Mouse (Mus musculus): ENCODE results near the gene Serpina12. TPM values are rescaled to one million over a fixed set of nuclear protein-coding genes. Genes with fewer than 3 reads are reported as not detected.
A peak's percentile ranks its signal among the peaks of the same experiment; 100 is the strongest.

Serpina12 gene
- polyA plus RNA-seq, 1 experiment: 0.12 TPM

DNA sequence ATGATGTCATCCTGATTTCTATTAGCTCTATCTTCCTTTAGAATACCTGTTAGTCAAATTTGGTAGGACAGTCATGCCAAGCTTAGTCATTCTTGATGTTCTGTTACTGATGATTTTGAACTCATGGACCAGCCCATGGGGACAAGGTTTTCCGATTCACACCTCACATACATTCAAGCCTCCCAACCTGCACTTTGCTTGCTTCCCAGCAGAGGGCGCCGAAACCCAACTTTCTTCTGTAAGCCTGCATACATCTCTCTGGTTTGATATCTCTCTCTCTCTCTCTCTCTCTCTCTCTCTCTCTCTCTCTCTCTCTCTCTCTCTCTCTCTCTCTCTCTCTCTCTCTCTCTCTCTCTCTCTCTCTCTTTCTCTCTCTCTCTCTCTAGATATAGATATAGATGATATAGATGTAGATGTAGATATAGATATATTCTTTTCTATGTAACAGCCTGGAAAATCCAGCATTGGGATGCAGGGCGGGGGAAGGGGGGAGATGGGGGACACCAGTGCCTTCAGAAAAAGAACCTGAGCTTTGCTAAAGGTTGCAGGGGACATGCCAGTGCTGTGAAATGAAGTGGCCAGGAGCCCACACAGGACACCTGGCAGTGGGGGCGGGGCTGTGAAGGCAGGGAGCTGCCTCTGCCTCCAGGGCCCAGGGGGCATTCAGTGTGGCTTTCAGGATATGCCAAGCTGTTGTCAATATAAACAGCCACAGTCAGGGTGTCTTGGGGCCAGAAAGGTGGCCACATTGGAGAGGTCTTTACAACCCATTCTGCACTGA, 48.8 kb downstream of the Serpina12 start:
- no peak overlapping the region for H3K4me3 ChIP-seq (replicated peaks; ENCODE audit: extremely low read depth, low read depth, low read length)
- DNase-seq: peak; percentile 70
- WGBS: 34% methylated on average over 5 of the region's 5 CpGs
- no peaks in the 10 kb centered on the region for H3K4me1 ChIP-seq (ENCODE audit: control insufficient read depth, insufficient read depth, low read length)
- TF ChIP-seq CTCF (IDR thresholded peaks at IDR 0.05; ENCODE audit: insufficient read depth, low read length) (peak; percentile 92), POLR2A (IDR thresholded peaks at IDR 0.05; ENCODE audit: borderline replicate concordance, extremely low read depth, low read depth, low read length) (no peak)

DNA sequence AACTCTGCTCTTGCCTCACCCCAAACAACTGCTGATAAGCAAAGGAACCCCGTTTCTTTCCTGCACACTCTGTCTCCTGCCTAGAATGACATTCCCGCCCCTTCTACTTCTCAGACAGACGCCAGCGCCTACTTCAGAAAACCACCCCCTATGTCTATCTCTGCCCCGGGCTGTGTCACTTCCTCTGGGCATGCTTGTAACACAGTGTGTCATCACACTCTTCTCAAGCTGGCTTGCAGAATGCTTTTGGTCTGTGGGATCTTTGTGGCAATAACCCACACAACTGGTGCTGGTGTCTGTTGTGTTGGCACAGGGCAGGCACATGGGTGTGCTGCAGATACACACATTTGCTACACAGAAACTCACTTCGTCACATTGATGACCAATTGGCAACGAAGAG, 51.3 kb downstream of the Serpina12 start:
- H3K4me1 ChIP-seq (ENCODE audit: control insufficient read depth, insufficient read depth, low read length): no peaks in the 10 kb centered on the region
- 48% methylated on average over 7 of the region's 7 CpGs for WGBS
- DNase-seq: no peak
- H3K4me3 ChIP-seq (replicated peaks; ENCODE audit: extremely low read depth, low read depth, low read length): no peak overlapping the region
- TF ChIP-seq POLR2A (IDR thresholded peaks at IDR 0.05; ENCODE audit: borderline replicate concordance, extremely low read depth, low read depth, low read length) (no peak), CTCF (IDR thresholded peaks at IDR 0.05; ENCODE audit: insufficient read depth, low read length) (no peak)

DNA sequence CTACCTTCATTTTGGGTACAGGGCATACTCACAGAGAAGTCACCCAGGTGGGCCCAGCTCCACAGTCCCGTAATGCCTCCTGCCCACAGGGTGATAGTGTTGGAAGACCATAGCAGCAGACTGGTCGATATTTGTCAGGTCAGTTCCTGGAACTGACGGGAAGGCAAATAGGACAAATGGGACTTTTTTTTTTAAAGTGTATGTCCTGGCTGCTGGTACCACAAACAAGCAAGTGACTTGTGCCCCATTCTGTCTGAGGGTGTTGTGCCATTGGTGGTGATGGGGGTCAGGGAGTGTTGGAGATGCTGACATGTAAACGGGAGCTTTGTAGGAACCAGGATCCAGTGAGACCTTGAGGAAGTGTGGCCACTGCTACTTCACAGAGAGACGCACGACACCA, 54.4 kb downstream of the Serpina12 start, which contains the start of gene Serpina11:
Gene Serpina11 (minus strand): TSS at position 101 of the 400 bp plus-strand sequence.
- DNase-seq: no peak
- TF ChIP-seq CTCF (IDR thresholded peaks at IDR 0.05; ENCODE audit: insufficient read depth, low read length) (no peak), POLR2A (IDR thresholded peaks at IDR 0.05; ENCODE audit: borderline replicate concordance, extremely low read depth, low read depth, low read length) (no peak)
- no peaks in the 10 kb centered on the region for H3K4me1 ChIP-seq (ENCODE audit: control insufficient read depth, insufficient read depth, low read length)
- 76% methylated on average over 6 of the region's 6 CpGs for WGBS
- no peak within 1 kb of the TSS for H3K4me3 ChIP-seq (replicated peaks; ENCODE audit: extremely low read depth, low read depth, low read length)

DNA sequence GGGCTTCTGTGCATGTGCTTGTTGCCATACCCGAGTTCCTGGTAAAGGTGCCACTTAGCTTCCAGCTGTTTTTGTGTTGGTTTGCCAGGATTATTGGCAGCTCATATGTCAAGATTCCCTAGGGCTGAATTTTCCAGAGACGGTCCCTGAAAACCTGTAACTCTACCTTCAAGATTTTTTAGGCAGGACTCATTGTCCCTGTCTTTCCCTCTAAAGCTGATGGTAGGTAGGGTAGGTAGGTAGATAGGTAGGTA, 54.8 kb downstream of the Serpina12 start:
- whole genome bisulfite sequencing: 59% methylated on average over 2 of the region's 2 CpGs
- H3K4me3 ChIP-seq (replicated peaks; ENCODE audit: extremely low read depth, low read depth, low read length): no peak overlapping the region
- no peak for DNase-seq
- TF ChIP-seq POLR2A (IDR thresholded peaks at IDR 0.05; ENCODE audit: borderline replicate concordance, extremely low read depth, low read depth, low read length) (no peak), CTCF (IDR thresholded peaks at IDR 0.05; ENCODE audit: insufficient read depth, low read length) (no peak)
- no peaks in the 10 kb centered on the region for H3K4me1 ChIP-seq (ENCODE audit: control insufficient read depth, insufficient read depth, low read length)

DNA sequence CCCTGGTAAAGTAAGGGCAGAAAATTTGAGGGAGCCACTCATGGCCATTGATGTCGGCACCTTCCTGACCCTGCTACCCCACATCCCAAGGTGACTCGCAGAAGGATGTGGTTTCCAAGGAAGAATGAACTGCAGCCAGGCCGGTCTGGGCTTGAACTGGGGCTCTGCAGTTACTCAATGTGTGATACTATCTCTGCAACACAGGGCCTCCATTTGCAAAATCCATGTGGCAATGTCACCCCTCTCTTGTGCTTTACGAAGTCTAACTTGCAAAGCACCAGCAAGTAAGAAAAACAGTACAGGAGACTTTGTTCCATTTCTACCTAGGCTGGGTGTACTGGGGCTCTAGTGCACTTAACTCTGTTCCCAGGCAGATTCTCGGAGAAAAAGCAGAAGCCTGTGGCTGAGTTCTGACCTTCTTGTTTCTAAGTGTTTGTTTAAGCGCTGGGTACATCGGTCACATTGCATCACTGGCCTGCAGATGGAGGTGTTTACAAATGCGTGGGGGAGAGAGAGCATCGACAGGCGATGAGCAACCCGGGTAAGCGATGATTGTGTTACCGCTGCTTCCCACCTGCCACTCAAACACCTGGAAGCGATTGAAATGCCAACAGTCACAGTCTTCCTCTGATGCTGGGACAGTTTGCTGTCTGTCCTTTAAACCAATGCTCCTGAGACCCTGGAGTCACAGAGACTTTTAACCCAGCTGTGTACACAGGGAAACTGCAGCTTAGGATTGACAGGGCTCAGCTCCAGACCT, 55.3 kb downstream of the Serpina12 start:
- WGBS: 30% methylated on average over 14 of the region's 14 CpGs
- Histone ChIP-seq H3K4me3 (replicated peaks; ENCODE audit: extremely low read depth, low read depth, low read length) (no peak overlapping the region), H3K4me1 (ENCODE audit: control insufficient read depth, insufficient read depth, low read length) (no peaks in the 10 kb centered on the region)
- DNase-seq: no peak
- no peak for TF ChIP-seq POLR2A (IDR thresholded peaks at IDR 0.05; ENCODE audit: borderline replicate concordance, extremely low read depth, low read depth, low read length)
- TF ChIP-seq CTCF (IDR thresholded peaks at IDR 0.05; ENCODE audit: insufficient read depth, low read length): no peak

DNA sequence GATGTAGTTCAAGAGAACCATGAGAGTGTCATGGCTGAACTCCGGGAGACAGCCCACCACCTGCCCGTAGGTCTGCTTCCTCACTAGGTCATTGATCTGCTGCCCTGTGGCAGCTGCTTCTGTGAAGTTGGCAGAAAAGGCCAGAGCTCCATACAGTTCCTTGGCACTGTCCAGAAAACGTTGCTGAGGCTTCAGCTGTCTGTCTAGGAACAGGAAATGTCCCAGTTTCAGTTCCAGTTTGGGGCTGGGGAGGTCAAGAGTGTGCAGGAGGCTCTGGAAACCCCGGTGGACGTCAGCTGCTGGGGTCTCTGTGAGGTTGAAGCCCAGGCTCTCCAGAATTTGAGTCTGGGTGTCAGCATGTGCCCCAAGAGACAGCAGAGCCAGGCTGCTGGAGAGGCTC, 58.4 kb downstream of the Serpina12 start:
- no peak for DNase-seq
- WGBS: 43% methylated on average over 5 of the region's 5 CpGs
- Histone ChIP-seq H3K4me1 (ENCODE audit: control insufficient read depth, insufficient read depth, low read length) (no peaks in the 10 kb centered on the region), H3K4me3 (replicated peaks; ENCODE audit: extremely low read depth, low read depth, low read length) (no peak overlapping the region)
- no peak for TF ChIP-seq POLR2A (IDR thresholded peaks at IDR 0.05; ENCODE audit: borderline replicate concordance, extremely low read depth, low read depth, low read length)
- TF ChIP-seq CTCF (IDR thresholded peaks at IDR 0.05; ENCODE audit: insufficient read depth, low read length): no peak

DNA sequence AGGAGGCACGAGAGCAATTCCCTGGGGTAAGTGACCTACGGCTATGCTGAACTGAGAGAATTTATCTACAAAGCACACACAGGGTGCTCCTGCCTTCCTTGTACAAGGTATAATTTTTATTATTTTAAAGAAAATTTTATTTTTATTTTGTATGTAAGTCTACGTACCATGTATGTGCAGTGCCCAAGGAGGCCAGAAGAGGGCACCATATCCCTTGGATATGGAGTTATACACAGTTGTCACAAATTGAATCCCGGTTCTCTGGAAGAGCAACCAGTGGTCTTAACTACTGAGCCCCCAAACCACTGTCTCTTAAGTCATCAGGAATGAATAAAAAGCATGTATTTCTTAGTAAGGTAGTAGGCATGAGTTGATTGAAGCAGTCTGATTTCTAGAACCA, 59.3 kb downstream of the Serpina12 start:
- 55% methylated on average over 4 of the region's 4 CpGs for WGBS
- DNase-seq: no peak
- Histone ChIP-seq H3K4me1 (ENCODE audit: control insufficient read depth, insufficient read depth, low read length) (no peaks in the 10 kb centered on the region), H3K4me3 (replicated peaks; ENCODE audit: extremely low read depth, low read depth, low read length) (no peak overlapping the region)
- TF ChIP-seq CTCF (IDR thresholded peaks at IDR 0.05; ENCODE audit: insufficient read depth, low read length): 0 out of 2 replicates have a peak, but pooled peaks have one; percentile 12
- TF ChIP-seq POLR2A (IDR thresholded peaks at IDR 0.05; ENCODE audit: borderline replicate concordance, extremely low read depth, low read depth, low read length): no peak

DNA sequence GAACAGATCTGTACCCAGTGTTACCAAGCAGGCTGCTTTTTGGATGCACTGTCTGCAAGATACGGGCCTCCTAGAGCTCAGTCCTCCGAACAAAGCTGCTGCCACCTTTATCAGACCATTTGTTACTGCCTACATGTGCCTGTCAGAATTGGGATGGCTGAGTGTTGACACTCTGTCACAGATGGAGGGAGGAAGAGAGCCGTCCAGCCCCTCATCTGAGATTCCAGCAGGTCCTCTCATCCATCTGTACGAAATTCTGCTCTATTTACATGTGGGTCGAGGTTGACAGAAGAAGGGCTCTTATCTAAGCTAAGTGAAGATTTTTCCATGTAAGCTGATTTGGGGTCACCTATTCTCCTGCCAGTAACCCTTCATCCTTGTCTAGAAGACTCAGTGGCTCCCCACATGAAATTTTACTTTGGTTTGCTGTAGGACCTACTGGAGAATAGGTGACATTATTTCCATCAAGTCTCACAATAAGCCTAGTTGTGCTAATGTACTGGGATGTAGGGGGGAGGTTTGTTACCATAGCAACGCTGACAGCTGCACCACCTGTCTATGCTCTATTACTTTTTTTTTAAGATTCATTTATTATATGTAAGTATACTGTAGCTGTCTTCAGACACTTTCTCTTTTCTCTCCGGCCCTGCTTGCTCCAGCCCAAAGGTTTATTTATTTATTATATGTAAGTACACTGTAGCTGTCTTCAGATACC, 62.4 kb downstream of the Serpina12 start:
- no peak overlapping the region for H3K4me3 ChIP-seq (replicated peaks; ENCODE audit: extremely low read depth, low read depth, low read length)
- TF ChIP-seq POLR2A (IDR thresholded peaks at IDR 0.05; ENCODE audit: borderline replicate concordance, extremely low read depth, low read depth, low read length) (no peak), CTCF (IDR thresholded peaks at IDR 0.05; ENCODE audit: insufficient read depth, low read length) (no peak)
- no peaks in the 10 kb centered on the region for H3K4me1 ChIP-seq (ENCODE audit: control insufficient read depth, insufficient read depth, low read length)
- WGBS: 48% methylated on average over 7 of the region's 7 CpGs
- DNase-seq: no peak

Other genes with a start within 250 kb of the Serpina12 start
- gene Serpina1b, start 214.1 kb downstream of the Serpina12 start, polyA plus RNA-seq (2012; rRNA removed): 1.1 and 5.0 TPM in 2 replicates
- gene Serpina1a, start 180.9 kb downstream of the Serpina12 start, polyA plus RNA-seq (2012; rRNA removed): 0.75 and 2.3 TPM in 2 replicates
- 2.0 and 6.3 TPM in 2 replicates for gene Serpina1c, start 139.6 kb downstream of the Serpina12 start, polyA plus RNA-seq (2012; rRNA removed)
- 1.8 and 2.9 TPM in 2 replicates for gene Serpina1e, start 85.5 kb downstream of the Serpina12 start, polyA plus RNA-seq (2012; rRNA removed)
- 0.15 TPM in 1 of 2 replicates, not detected in the other for gene Serpina11, start 54.5 kb downstream of the Serpina12 start, polyA plus RNA-seq (2012; rRNA removed)
- gene Serpina9, start 30.7 kb downstream of the Serpina12 start, polyA plus RNA-seq (2012; rRNA removed): 1.4 and 2.7 TPM in 2 replicates
- not detected in 2 replicates for gene Serpina5, start 56.7 kb upstream of the Serpina12 start, polyA plus RNA-seq (2012; rRNA removed)
- not detected in 2 replicates for gene Serpina3a, start 68.3 kb upstream of the Serpina12 start, polyA plus RNA-seq (2012; rRNA removed)
- gene Serpina3b, start 83.6 kb upstream of the Serpina12 start, polyA plus RNA-seq (2012; rRNA removed): 0.15 TPM in 1 of 2 replicates, not detected in the other
- 7.3 and 12.0 TPM in 2 replicates for gene Serpina3c, start 109.4 kb upstream of the Serpina12 start, polyA plus RNA-seq (2012; rRNA removed)
- 1.3 and 2.2 TPM in 2 replicates for gene Serpina3f, start 170.1 kb upstream of the Serpina12 start, polyA plus RNA-seq (2012; rRNA removed)
- gene Serpina3g, start 191.8 kb upstream of the Serpina12 start, polyA plus RNA-seq (2012; rRNA removed): 11.2 and 12.2 TPM in 2 replicates
- gene Serpina3i, start 218.7 kb upstream of the Serpina12 start, polyA plus RNA-seq (2012; rRNA removed): 0.68 and 0.91 TPM in 2 replicates

Data from lung, adult 2 months (tissue).